Mouse (Mus musculus) olfactory bulb, adult 2 months (tissue): Measurements from ENCODE around the gene Tcstv3.
"Not testable (repeated sequence)": the region's sequence is repeated elsewhere in the genome, so short reads cannot be mapped to it uniquely, and the experiment has no call there.

ENCODE experiments used
- CTCF ChIP-seq: fragments of 200-500 bp; IDR thresholded peaks from 2 replicates; pipeline ENCODE4 v1.5.1; 2012; ENCODE audit warnings: low read depth, mild to moderate bottlenecking, low read length, moderate library complexity; ENCODE audit not compliant: insufficient read depth
- POLR2A ChIP-seq: fragments of 200-500 bp; IDR thresholded peaks from 2 replicates; pipeline ENCODE4 v1.6.1; 2012; ENCODE audit warnings: mild to moderate bottlenecking, low read depth, low read length, moderate library complexity; ENCODE audit not compliant: insufficient read depth

DNA sequence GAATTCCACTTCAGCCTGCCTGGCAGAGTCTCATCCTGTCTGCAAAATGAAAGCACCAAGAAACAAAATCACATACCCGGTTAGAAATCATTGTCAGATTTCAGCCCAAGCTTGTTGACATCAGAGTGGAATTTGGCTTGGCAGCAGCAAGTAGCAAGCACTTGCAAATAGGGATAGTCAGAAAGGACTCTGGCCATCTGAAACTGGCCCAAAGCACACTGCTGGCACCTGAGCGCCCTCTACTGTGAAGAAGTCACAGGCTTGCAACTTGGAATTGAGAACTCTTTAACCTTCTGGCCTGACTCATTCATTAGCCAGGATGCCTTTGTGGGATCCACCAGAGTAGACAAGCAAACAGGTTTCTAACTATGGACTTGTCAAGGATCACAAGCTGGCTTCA, 38.8 kb upstream of the Tcstv3 start:
- TF ChIP-seq POLR2A, CTCF: not testable (repeated sequence)
